Comparison of ENCODE assay signal across 21 mouse cellular contexts in the genomic region with DNA sequence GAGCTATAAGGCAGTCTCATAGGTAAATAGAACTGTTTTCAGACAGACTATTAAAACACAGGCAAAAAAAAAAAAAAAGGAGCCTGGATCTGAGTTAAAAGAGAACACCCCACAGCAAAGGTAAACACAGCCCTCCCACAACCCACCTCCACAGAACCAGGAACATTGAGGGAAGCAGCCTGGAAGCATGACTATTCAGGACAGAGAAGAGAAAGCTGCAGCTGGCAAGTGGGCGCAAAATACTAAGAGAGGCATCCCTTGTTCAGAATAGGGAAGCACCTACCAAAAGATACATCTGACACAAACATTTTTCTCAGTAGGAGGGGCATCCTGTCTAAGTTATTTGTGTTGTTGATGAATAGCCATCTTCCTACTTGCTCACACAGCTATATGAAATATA.
A peak's percentile ranks its signal among the peaks of the same experiment; 100 is the strongest.
DNase-seq lines count a peak whose midpoint lies in the region; ATAC-seq lines count a peak whose summit lies in the region.
"Had no signal": no experiment of that assay in that cellular context is flagged by ENCODE, and none has a peak within 500 bp of the region (broad histone marks: within the 10 kb centered on the region; RNA-seq: fewer than 3 reads in every experiment).

No protein-coding gene starts in this region.

- no peak overlapping the region for H3K27ac ChIP-seq in midbrain, embryonic 10.5 days (replicated peaks)
- H3K27ac ChIP-seq: embryonic facial prominence, embryonic 13.5 days; gastrocnemius, adult 2 months; limb, embryonic 12.5 days; liver, embryonic 12.5 days; stomach, embryonic 15.5 days had no signal

- peak; percentile 18 to 37 for DNase-seq in frontal cortex, postnatal 25 days (ENCODE audit: low spot score in 2 of 2)
- DNase-seq in layer of hippocampus, postnatal 36 days: peak; percentile 36 to 53
- DNase-seq in right cerebral cortex, adult 2 months (ENCODE audit: low spot score in 2 of 2): peak; percentile 80 to 84
- no peak for DNase-seq in heart, adult 8-10 months (ENCODE audit: low spot score)
- no peak for DNase-seq in T-cell, adult 2 months (ENCODE audit: low spot score)
- DNase-seq in midbrain, embryonic 10.5 days (ENCODE audit: low spot score): no peak
- DNase-seq: adrenal gland, adult 2 months; cerebellum, postnatal 10 days; gastrocnemius, adult 2 months; heart, postnatal 10 days; kidney, adult 2 months; kidney, postnatal 14 days; lung, embryonic 14.5 days; lung, postnatal 4 days; thymus, adult 2 months had no signal

- ATAC-seq in frontal cortex, adult (ENCODE audit: low TSS enrichment): peak; percentile 99
- ATAC-seq: forebrain, embryonic 14.5 days; liver, embryonic 12.5 days had no signal

- no peaks in the 10 kb centered on the region for H3K36me3 ChIP-seq in midbrain, embryonic 10.5 days
- H3K36me3 ChIP-seq: embryonic facial prominence, embryonic 13.5 days; limb, embryonic 12.5 days; liver, embryonic 12.5 days; stomach, embryonic 15.5 days had no signal

- H3K4me3 ChIP-seq in midbrain, embryonic 10.5 days: no peak overlapping the region
- H3K4me3 ChIP-seq: embryonic facial prominence, embryonic 13.5 days; gastrocnemius, adult 2 months; limb, embryonic 12.5 days; liver, embryonic 12.5 days; stomach, embryonic 15.5 days had no signal

- no peaks in the 10 kb centered on the region for H3K4me1 ChIP-seq in midbrain, embryonic 10.5 days
- H3K4me1 ChIP-seq: embryonic facial prominence, embryonic 13.5 days; limb, embryonic 12.5 days; liver, embryonic 12.5 days; stomach, embryonic 15.5 days had no signal

- H3K9me3 ChIP-seq in midbrain, embryonic 10.5 days (replicated peaks): no peaks in the 10 kb centered on the region
- H3K9me3 ChIP-seq: embryonic facial prominence, embryonic 13.5 days; limb, embryonic 12.5 days; liver, embryonic 12.5 days; stomach, embryonic 15.5 days had no signal

- H3K27me3 ChIP-seq in midbrain, embryonic 10.5 days (ENCODE audit: low read depth, poor library complexity, severe bottlenecking): no peaks in the 10 kb centered on the region
- H3K27me3 ChIP-seq: embryonic facial prominence, embryonic 13.5 days; limb, embryonic 12.5 days; liver, embryonic 12.5 days; stomach, embryonic 15.5 days had no signal

- 93% methylated on average over 1 of the region's 1 CpGs for WGBS in midbrain, embryonic 10.5 days

Comparison
In these comparisons a context has a peak if more than half of its experiments do, and no peak if none do; other contexts are left out.
1. DNase-seq: peak in frontal cortex, postnatal 25 days (2 of 2), layer of hippocampus, postnatal 36 days (2 of 2) and right cerebral cortex, adult 2 months (2 of 2); none in heart, adult 8-10 months (single experiment), T-cell, adult 2 months (single experiment) and midbrain, embryonic 10.5 days (single experiment).